Mouse (Mus musculus): ENCODE data around the gene Arid5b.

DNA sequence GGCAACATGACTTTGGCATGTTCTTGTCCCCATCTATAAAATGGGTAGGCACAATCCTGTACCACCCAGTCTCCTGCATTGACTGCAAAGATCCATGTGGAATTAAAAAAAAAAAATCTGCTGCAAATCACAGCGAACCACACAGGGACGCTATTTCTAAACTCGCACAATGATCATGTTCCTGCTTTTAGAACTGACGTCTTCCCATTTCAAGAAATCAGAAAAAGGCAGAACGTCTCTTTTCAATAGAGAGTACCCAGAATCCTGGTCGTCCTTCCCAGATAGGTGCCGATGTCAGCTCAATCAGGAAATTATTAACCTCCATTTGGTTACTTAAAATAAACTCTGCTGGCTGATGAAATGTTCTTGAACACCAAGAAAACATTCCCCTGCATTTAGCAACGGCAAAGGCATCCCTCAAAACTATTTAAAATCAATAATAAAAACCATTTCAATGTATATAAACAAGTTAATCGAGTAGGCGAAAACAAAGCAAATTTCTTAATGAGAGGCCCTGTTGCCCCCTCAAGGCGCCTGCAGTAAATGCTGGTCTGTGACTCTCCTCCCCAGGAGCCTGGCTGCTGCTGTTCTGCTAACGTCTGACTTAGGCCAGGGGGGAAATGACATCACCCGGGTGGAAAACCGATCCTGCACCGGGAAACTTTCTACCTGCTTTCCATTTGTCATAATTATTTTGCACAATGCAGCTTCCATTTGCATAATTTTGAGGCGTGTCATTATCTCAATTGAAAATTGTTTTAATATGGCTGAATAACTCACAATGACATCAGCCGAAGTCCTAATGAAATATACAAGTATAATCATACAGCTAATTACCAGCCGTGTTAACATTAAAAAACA, 3.4 kb downstream of the Arid5b start:
- no peak for TF ChIP-seq CTCF (IDR thresholded peaks at IDR 0.05; ENCODE audit: low read depth)
- no peak for TF ChIP-seq EP300 (IDR thresholded peaks at IDR 0.05; ENCODE audit: low read depth)

Data from liver, embryonic 14.5 days (tissue).